Mouse (Mus musculus) small intestine, adult 2 months (tissue): ENCODE results near the gene Gtdc1.

Source experiments
- CTCF ChIP-seq: fragments of 200-500 bp; IDR thresholded peaks from 2 replicates; pipeline ENCODE4 v1.5.1; 2012; ENCODE audit warnings: low read depth, mild to moderate bottlenecking, control low read depth, inconsistent platforms, low read length, moderate library complexity, mixed read lengths; ENCODE audit not compliant: insufficient replicate concordance, insufficient read length; ENCODE audit errors: extremely low read depth
- POLR2A ChIP-seq: fragments of 200-500 bp; IDR thresholded peaks from 2 replicates; pipeline ENCODE4 v1.6.1; 2012; ENCODE audit warnings: low read depth, mild to moderate bottlenecking, control low read depth, inconsistent platforms, low read length, moderate library complexity

DNA sequence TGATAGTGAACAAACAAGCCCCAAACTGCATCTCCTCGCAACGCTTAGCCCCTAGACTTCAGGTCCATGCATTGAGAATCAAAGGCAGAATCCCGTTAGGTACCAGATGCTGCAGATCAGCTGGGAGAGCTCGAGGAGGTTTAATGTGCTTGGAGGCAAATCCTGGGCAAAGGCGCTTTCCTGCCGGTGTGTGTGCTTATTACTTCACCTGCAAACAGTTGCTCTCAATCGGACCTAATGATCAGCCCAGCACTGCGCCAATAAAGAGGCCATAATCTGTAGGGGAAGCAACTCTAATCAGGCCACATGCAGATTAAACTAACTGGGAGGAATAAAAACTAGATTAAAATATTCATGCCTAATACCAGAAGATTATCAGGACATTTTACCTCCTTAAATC lies 293.5 kb downstream of the Gtdc1 start:
- TF ChIP-seq CTCF (no peak), POLR2A (no peak)
